8 mouse cellular contexts compared by ENCODE assay signal in the genomic region with DNA sequence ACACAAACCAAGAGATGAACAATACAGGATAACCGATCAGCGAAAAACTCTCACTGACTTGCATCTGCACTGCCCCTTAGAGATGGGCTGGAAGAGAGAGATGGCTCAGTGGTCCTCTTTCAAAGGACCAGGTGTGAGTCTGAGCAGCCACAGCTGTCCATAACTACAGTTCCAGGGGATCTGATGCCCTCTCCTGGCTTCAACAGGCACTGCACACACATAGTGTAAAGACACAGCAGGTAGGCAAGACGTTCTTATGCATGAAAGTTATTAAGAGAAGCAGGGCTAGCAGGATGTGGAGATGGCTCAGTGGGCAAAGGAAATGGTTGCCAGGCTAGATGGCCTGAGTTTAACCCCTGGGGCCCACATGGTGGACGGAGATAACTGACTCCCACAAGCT. TPM values are rescaled to one million over a fixed set of nuclear protein-coding genes. Genes with fewer than 3 reads are reported as not detected.
A peak's percentile ranks its signal among the peaks of the same experiment; 100 is the strongest.
DNase-seq lines count a peak whose midpoint lies in the region; ATAC-seq and TF ChIP-seq lines count a peak whose summit lies in the region.

No protein-coding gene starts in this region.

- ATAC-seq in hindbrain, embryonic 16.5 days = no peak
- ATAC-seq in embryonic facial prominence, embryonic 15.5 days (ENCODE audit: insufficient number of reproducible peaks, low FRiP score, low TSS enrichment, low read depth) = no peak
- no peak for ATAC-seq in midbrain, embryonic 13.5 days

- H3K4me2 ChIP-seq in hindbrain, embryonic 16.5 days (ENCODE audit: low read length) = no peak overlapping the region
- H3K4me2 ChIP-seq in CH12.LX (ENCODE audit: insufficient read depth, low read depth, poor library complexity, severe bottlenecking) = no peak overlapping the region
- no peak overlapping the region for H3K4me2 ChIP-seq in embryonic facial prominence, embryonic 15.5 days (replicated peaks)
- H3K4me2 ChIP-seq in midbrain, embryonic 13.5 days (replicated peaks) = no peak overlapping the region

- H3K27me3 ChIP-seq in hindbrain, embryonic 10.5 days (ENCODE audit: insufficient read depth, poor library complexity, severe bottlenecking) = no peaks in the 10 kb centered on the region
- H3K27me3 ChIP-seq in hindbrain, embryonic 16.5 days (replicated peaks; ENCODE audit: control insufficient read depth, insufficient read depth, low read length) = no peaks in the 10 kb centered on the region
- no peaks in the 10 kb centered on the region for H3K27me3 ChIP-seq in CH12.LX (replicated peaks)
- H3K27me3 ChIP-seq in embryonic facial prominence, embryonic 15.5 days = no peaks in the 10 kb centered on the region
- H3K27me3 ChIP-seq in midbrain, embryonic 13.5 days = no peaks in the 10 kb centered on the region

- H3K4me3 ChIP-seq in hindbrain, embryonic 10.5 days = no peak overlapping the region
- no peak overlapping the region for H3K4me3 ChIP-seq in hindbrain, embryonic 16.5 days (ENCODE audit: low read length)
- no peak overlapping the region for H3K4me3 ChIP-seq in CH12.LX (replicated peaks in 1 of 3; ENCODE audit: low read depth in 2 of 3, low read length in 2 of 3, poor library complexity in 1 of 3)
- no peak overlapping the region for H3K4me3 ChIP-seq in embryonic facial prominence, embryonic 15.5 days (replicated peaks)
- no peak overlapping the region for H3K4me3 ChIP-seq in midbrain, embryonic 13.5 days (replicated peaks)

- peak; percentile 52 to 66; a peak in 3 of 4 replicates for TF ChIP-seq CTCF in CH12.LX (conservative IDR thresholded peaks at IDR 0.05 in 1 of 2, IDR thresholded peaks at IDR 0.05 in 1 of 2; ENCODE audit: low read depth in 2 of 2, low read length in 2 of 2)

- peaks cover 58% of the 10 kb centered on the region for H3K4me1 ChIP-seq in hindbrain, embryonic 10.5 days (replicated peaks)
- peaks cover 15% of the 10 kb centered on the region for H3K4me1 ChIP-seq in hindbrain, embryonic 16.5 days (ENCODE audit: control insufficient read depth, insufficient read depth, low read depth, low read length)
- H3K4me1 ChIP-seq in CH12.LX (ENCODE audit: control insufficient read depth in 1 of 2, insufficient read depth in 2 of 2) = peaks cover 13 to 64% of the 10 kb centered on the region in 2 experiments
- H3K4me1 ChIP-seq in embryonic facial prominence, embryonic 15.5 days = peaks cover 59% of the 10 kb centered on the region
- peaks cover 45% of the 10 kb centered on the region for H3K4me1 ChIP-seq in midbrain, embryonic 13.5 days (replicated peaks)

- H3K79me2 ChIP-seq in CH12.LX (replicated peaks; ENCODE audit: control insufficient read depth, extremely low read depth, insufficient read depth, poor library complexity, severe bottlenecking) = no peaks in the 10 kb centered on the region

- no peak for TF ChIP-seq POLR2A in CH12.LX (IDR thresholded peaks at IDR 0.05; ENCODE audit: low read depth, low read length)

- DNase-seq in hindbrain, embryonic 10.5 days (ENCODE audit: low spot score) = peak; percentile 51
- no peak for DNase-seq in CH12.LX (ENCODE audit: extremely low read depth)
- DNase-seq in gastrocnemius, postnatal 10 days = no peak
- no peak for DNase-seq in heart, postnatal 36 days
- no peak for DNase-seq in c-Kit-positive CD71-positive TER-119-positive erythroid progenitor cells, embryonic 14.5 days (ENCODE audit: low spot score)

- no peaks in the 10 kb centered on the region for H3K36me3 ChIP-seq in hindbrain, embryonic 10.5 days
- H3K36me3 ChIP-seq in hindbrain, embryonic 16.5 days (ENCODE audit: control insufficient read depth, insufficient read depth, low read length) = no peaks in the 10 kb centered on the region
- no peaks in the 10 kb centered on the region for H3K36me3 ChIP-seq in CH12.LX (replicated peaks in 1 of 2; ENCODE audit: control insufficient read depth in 1 of 2, insufficient read depth in 1 of 2, low read length in 1 of 2)
- H3K36me3 ChIP-seq in embryonic facial prominence, embryonic 15.5 days = no peaks in the 10 kb centered on the region
- H3K36me3 ChIP-seq in midbrain, embryonic 13.5 days = no peaks in the 10 kb centered on the region

- peak overlapping the region; percentile 89 for H3K27ac ChIP-seq in hindbrain, embryonic 10.5 days
- H3K27ac ChIP-seq in hindbrain, embryonic 16.5 days (ENCODE audit: low read depth, low read length) = no peak overlapping the region
- no peak overlapping the region for H3K27ac ChIP-seq in CH12.LX (ENCODE audit: insufficient read depth, low read depth)
- peak overlapping the region; percentile 92 for H3K27ac ChIP-seq in embryonic facial prominence, embryonic 15.5 days (replicated peaks)
- peak overlapping the region; percentile 66 for H3K27ac ChIP-seq in midbrain, embryonic 13.5 days

- TF ChIP-seq RAD21 in CH12.LX (IDR thresholded peaks at IDR 0.05; ENCODE audit: low read depth, low read length) = peak; percentile 65

- dilution Hi-C loops in CH12.LX (cut with MboI; ENCODE audit: extremely low pct_ligation_motif_present, extremely low pct_unique_long_range_greater_than_20kb, low sequenced_read_pairs) = no loop called here

- intact Hi-C loops in heart, postnatal 36 days (cut with DNase I) = no loop called here

- TF ChIP-seq EP300 in CH12.LX (IDR thresholded peaks at IDR 0.05; ENCODE audit: low read length) = no peak

- in situ Hi-C loops in CH12.LX (cut with MboI; ENCODE audit: low pct_ligation_motif_present, low pct_unique_long_range_greater_than_20kb, low sequenced_read_pairs) = no loop called here

- 74% methylated on average over 4 of the region's 4 CpGs for WGBS in hindbrain, embryonic 10.5 days
- 78% methylated on average over 4 of the region's 4 CpGs for WGBS in hindbrain, embryonic 16.5 days
- 78% methylated on average over 4 of the region's 4 CpGs for WGBS in embryonic facial prominence, embryonic 15.5 days
- 77% methylated on average over 4 of the region's 4 CpGs for WGBS in midbrain, embryonic 13.5 days

- no peaks in the 10 kb centered on the region for H3K9me3 ChIP-seq in hindbrain, embryonic 10.5 days
- H3K9me3 ChIP-seq in hindbrain, embryonic 16.5 days (ENCODE audit: control insufficient read depth, low read length) = no peaks in the 10 kb centered on the region
- H3K9me3 ChIP-seq in CH12.LX (replicated peaks; ENCODE audit: low read length) = peaks cover 2% of the 10 kb centered on the region
- no peaks in the 10 kb centered on the region for H3K9me3 ChIP-seq in embryonic facial prominence, embryonic 15.5 days (replicated peaks)
- no peaks in the 10 kb centered on the region for H3K9me3 ChIP-seq in midbrain, embryonic 13.5 days

- H3K9ac ChIP-seq in hindbrain, embryonic 16.5 days (ENCODE audit: low read depth, low read length) = no peak overlapping the region
- H3K9ac ChIP-seq in CH12.LX (ENCODE audit: insufficient read depth, low read depth) = no peak overlapping the region
- H3K9ac ChIP-seq in embryonic facial prominence, embryonic 15.5 days = no peak overlapping the region
- no peak overlapping the region for H3K9ac ChIP-seq in midbrain, embryonic 13.5 days (replicated peaks)

TF ChIP-seq in CH12.LX, 34 proteins besides CTCF, POLR2A, EP300 and RAD21:
- TF ChIP-seq SMC3 (IDR thresholded peaks at IDR 0.05; ENCODE audit: low read depth, low read length) (peak; percentile 55), MYC (IDR thresholded peaks at IDR 0.05; ENCODE audit: low read depth, low read length) (0 out of 2 replicates have a peak, but pooled peaks have one; percentile 28), MEF2A (IDR thresholded peaks at IDR 0.05; ENCODE audit: borderline replicate concordance, low read depth, low read length) (no peak), MAFK (IDR thresholded peaks at IDR 0.05; ENCODE audit: insufficient replicate concordance, low read length) (no peak), JUND (conservative IDR thresholded peaks at IDR 0.05; ENCODE audit: low read depth, low read length) (no peak)

RNA-seq across cellular contexts. Expression of gene Foxk1, which starts 13.6 kb away (rescaled TPM):
- 5.2 and 5.5 TPM in 2 replicates for polyA plus RNA-seq in hindbrain, embryonic 10.5 days (2016; fragmentation: Nextera tagmentation; extraction: Ambion mirVana)
- 3.1 and 5.1 TPM in 2 replicates for polyA plus RNA-seq in hindbrain, embryonic 16.5 days (2015; fragmentation: Nextera tagmentation; extraction: Ambion mirVana)
- total RNA-seq in CH12.LX (2012; rRNA removed) = 10.9 and 11.3 TPM in 2 replicates
- total RNA-seq in CH12.LX (2014; rRNA removed) = 5.3 and 5.6 TPM in 2 replicates
- polyA plus RNA-seq in CH12.LX (2012; ENCODE audit: insufficient read length, low read depth) = 20.3 and 23.4 TPM in 2 replicates
- 6.5 and 6.6 TPM in 2 replicates for polyA plus RNA-seq in embryonic facial prominence, embryonic 15.5 days (2015; fragmentation: Nextera tagmentation; extraction: Ambion mirVana)
- polyA plus RNA-seq in midbrain, embryonic 13.5 days (2015; fragmentation: Nextera tagmentation; extraction: Ambion mirVana) = 4.8 and 5.1 TPM in 2 replicates
- 10 to 100 TPM; 17.5 to 19.1 TPM for total RNA-seq in gastrocnemius, postnatal 10 days (2021)
- 10 to 100 TPM; 15.7 to 15.8 TPM for total RNA-seq in heart, postnatal 36 days (2021)

Comparison
In these comparisons a context has a peak if more than half of its experiments do, and no peak if none do; other contexts are left out.
1. H3K27ac ChIP-seq: peak in hindbrain, embryonic 10.5 days (single experiment), embryonic facial prominence, embryonic 15.5 days (single experiment) and midbrain, embryonic 13.5 days (single experiment); none in hindbrain, embryonic 16.5 days (single experiment) and CH12.LX (single experiment).